Mouse (Mus musculus) lung, postnatal 4 days (tissue): ENCODE measurements around the gene Capn7.

Experiments
- DNase-seq, 2 experiments: peaks; one replicate each; pipeline ENCODE4 v3.0.0; 2021

Gene Capn7

GRCm38 (mm10) chr14:31367951-31368350 lies 31.5 kb downstream of the Capn7 start:
- no peak for DNase-seq

DNA sequence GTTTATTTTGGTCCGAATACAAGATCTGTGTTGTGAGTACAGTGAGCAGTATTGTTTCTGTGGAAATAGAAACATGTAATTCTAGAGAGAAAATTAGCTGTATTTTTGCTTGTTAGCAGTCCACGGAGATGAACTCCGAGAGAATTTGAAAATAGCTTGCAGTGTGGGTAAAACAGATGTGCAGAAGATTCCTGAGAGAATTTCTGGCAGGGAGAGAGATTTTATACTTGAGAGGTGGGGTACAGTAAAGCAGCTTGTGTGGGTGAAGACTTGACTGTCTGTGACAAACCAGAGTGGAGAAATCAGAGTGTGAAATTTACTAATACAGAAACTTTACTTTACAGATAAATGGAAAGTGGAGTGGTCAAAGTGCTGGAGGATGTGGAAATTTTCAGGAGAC lies 32.9 kb downstream of the Capn7 start:
- DNase-seq, result no peak

DNA sequence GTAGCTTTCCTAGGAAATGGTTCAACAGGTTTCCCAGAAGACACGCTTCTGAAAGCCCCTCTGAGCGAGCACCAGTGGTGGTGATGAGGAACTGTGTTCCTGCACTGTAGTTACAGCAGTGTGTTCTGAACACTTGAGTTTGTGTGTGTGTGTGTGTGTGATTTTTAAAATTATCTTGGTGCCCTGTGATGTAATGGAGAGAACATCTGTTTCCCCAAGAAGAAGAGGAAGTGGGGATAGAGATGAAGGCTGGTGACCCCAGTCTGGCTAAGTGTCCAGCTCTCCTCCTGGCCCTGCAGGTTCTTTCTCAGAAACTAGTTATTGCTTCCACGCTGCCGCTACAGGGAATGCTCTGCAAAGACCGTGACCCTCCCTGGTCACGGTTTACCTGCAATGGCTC lies 38.0 kb downstream of the Capn7 start:
- DNase-seq, result no peak

- no peak for DNase-seq
Measured at GRCm38 (mm10) chr14:31376331-31376730, 39.9 kb downstream of the Capn7 start.

DNA sequence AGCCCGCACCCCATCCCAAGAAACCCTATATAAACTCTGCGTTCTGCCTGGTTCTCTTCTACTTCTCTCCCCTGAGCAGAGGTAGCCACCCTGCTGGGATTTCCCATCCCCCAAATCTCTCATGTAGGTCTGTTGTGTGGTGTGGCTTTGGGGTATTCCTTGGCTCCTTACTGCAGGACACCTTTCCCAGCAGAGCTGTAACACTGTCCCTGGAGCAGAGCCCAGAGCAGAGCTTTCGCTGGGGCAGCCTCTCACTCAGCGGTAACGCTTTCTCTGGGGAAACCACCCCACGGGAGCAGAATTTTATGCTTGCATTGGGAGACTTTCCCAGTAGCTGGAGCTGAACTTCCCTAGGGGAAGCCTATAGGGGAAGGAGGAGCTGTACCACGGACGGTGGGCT lies 45.8 kb downstream of the Capn7 start:
- DNase-seq, result no peak

- DNase-seq, result no peak
Measured at GRCm38 (mm10) chr14:31383470-31384050, 47.1 kb downstream of the Capn7 start.

- peak; percentile 41 to 76 for DNase-seq
Measured at GRCm38 (mm10) chr14:31384366-31385323, 48.2 kb downstream of the Capn7 start.

GRCm38 (mm10) chr14:31385406-31385805 lies 49.0 kb downstream of the Capn7 start:
- peak in 1 of 2 experiments; percentile 3 for DNase-seq

GRCm38 (mm10) chr14:31385977-31386697 lies 49.7 kb downstream of the Capn7 start:
- peak; percentile 89 to 90 for DNase-seq

- DNase-seq, result peak in 1 of 2 experiments; percentile 42
Measured at GRCm38 (mm10) chr14:31387301-31387981, 51.0 kb downstream of the Capn7 start.

GRCm38 (mm10) chr14:31388086-31388872 lies 51.8 kb downstream of the Capn7 start:
- peak in 1 of 2 experiments; percentile 49 for DNase-seq

DNA sequence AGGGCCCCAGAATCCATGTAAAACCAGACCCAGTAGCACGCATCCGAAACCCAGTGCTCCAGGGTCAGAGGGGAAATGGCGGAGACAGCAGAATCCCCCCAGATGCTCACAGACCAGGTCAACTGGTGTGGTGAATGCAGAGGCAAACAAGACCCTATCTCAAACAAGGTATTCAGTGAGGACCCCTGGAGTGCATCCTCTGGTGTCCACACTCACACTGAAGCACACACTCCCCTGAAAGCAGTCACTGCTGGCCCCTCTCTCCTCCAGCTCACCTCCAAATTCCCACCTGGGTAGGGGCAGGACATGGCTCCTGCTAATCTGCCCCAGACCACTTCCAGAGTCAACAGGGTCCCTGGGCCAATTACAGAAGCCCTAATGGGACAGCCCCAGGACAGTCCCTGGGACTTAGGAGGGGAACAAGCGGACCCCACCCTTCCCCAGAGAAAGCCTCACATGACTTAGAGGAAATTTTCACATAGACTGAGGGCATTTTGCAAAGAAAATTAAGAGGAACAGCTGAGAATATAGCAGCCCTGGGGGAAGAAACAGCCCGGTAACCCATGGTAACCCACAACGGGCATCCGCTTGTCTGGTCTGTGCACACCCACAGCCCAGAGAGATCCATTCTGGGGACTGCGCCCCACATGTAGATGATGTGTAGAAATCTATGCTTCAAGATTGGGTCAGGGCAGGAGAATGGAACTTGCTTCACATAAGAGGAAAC lies 53.1 kb downstream of the Capn7 start:
- DNase-seq, result no peak

DNA sequence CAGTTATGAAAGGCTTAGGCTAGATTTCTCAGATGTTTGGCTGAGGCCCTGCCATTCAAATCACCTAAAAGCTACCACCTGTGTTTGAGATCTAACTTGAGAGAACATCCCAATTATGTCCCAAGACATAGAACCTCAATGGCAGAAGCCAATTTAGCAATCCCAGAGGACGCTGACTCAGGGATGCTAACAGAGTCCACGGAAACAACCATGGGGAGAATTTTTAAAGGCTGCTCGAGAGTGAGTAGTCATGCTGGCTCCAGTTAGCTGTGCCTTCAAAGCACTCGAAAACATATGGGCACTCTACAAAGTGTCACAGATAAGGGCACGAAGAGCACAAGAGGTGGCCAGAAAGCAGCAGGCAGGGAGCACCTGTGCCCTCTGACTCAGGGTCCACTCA lies 55.9 kb downstream of the Capn7 start:
- no peak for DNase-seq

DNA sequence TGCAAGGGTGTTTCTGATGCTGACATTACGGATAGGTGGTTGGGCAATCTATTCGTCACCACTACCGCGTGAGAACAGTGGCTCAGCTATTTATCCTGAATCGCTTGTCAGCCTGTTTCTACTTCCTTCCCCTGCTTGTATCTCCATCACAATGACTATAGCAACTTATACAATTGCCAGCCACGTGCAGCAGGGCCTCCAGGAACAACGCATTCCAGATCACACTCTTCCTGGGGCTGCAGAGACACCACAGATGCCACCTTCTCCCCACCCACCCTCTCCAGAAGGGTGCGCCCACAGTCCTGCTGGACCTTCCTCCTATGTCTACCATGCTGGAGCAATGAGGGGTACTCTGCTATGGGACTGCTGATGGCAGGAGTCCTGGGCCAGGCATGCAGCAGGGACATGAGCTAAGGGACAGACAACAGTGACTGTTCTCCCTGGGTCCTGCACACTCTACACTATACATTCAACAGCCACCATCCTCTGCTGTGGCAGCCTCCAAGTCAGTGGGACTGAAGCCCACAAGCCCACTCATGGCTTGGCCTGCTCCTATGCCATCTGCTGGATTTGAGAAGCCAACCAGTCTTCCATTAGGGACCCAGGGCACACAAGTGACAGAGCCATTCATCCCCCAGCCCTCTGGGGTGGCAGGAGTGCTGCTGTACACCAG lies 56.6 kb downstream of the Capn7 start:
- DNase-seq, result peak in 1 of 2 experiments; percentile 33

DNA sequence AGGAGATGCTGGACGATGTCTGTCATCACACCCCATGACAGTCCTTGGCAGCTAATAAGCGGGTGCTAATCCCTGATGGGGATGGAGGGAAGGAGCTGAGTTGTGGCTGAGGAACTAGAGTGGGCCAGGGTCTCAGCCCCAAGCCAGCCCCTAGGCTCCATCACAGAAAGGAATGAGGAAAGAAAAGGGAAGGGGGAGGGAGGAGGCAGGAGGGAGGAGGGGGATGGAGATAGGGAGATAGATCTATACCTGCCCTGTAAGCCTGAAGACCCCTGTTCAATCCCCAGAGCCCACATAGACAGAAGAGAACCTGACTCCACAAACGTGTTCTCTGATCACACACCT lies 57.1 kb downstream of the Capn7 start:
- DNase-seq, result peak in 1 of 2 experiments; percentile 23

GRCm38 (mm10) chr14:31393936-31394630 lies 57.6 kb downstream of the Capn7 start:
- DNase-seq, result peak in 1 of 2 experiments; percentile 72

GRCm38 (mm10) chr14:31394822-31395532 lies 58.5 kb downstream of the Capn7 start:
- peak in 1 of 2 experiments; percentile 68 for DNase-seq

- no peak for DNase-seq
Measured at GRCm38 (mm10) chr14:31395629-31396199, 59.3 kb downstream of the Capn7 start.

- no peak for DNase-seq
Measured at GRCm38 (mm10) chr14:31396428-31396827, 60.0 kb downstream of the Capn7 start.
